Mouse (Mus musculus) hindbrain, embryonic 15.5 days (tissue): Measurements from ENCODE around the gene Tfe3. TPM values are rescaled to one million over a fixed set of nuclear protein-coding genes. Genes with fewer than 3 reads are reported as not detected.

Experiments
- ATAC-seq: fragments of 200-750 bp; cut with Nextera tagmentation; 2 replicates; pipeline ENCODE4 v1.8.0; 2017; ENCODE audit warnings: low read depth, moderate number of reproducible peaks, moderate TSS enrichment; ENCODE audit not compliant: low FRiP score
- H3K27ac ChIP-seq: fragments of 300-500 bp; sonication (generic); replicated peaks from 2 replicates; pipeline ENCODE4 v1.5.1; 2015; ENCODE audit warnings: mild to moderate bottlenecking, inconsistent platforms
- H3K27me3 ChIP-seq: fragments of 300-500 bp; sonication (generic); 2 replicates; pipeline ENCODE4 v1.6.1; 2015; ENCODE audit warnings: control low read depth, inconsistent platforms
- H3K36me3 ChIP-seq: fragments of 300-500 bp; sonication (generic); 2 replicates; pipeline ENCODE4 v1.6.1; 2015; ENCODE audit warnings: control low read depth, inconsistent platforms
- H3K4me1 ChIP-seq: fragments of 300-500 bp; sonication (generic); replicated peaks from 2 replicates; pipeline ENCODE4 v1.6.1; 2015; ENCODE audit warnings: control low read depth, inconsistent platforms
- H3K4me2 ChIP-seq: fragments of 300-500 bp; sonication (generic); 2 replicates; pipeline ENCODE4 v1.6.1; 2015; ENCODE audit warnings: moderate library complexity, mild to moderate bottlenecking, inconsistent platforms
- H3K4me3 ChIP-seq: fragments of 300-500 bp; sonication (generic); 2 replicates; pipeline ENCODE4 v1.5.1; 2015; ENCODE audit warnings: mild to moderate bottlenecking, inconsistent platforms
- H3K9ac ChIP-seq: fragments of 300-500 bp; sonication (generic); 2 replicates; pipeline ENCODE4 v1.6.1; 2015; ENCODE audit warnings: inconsistent platforms
- H3K9me3 ChIP-seq: fragments of 300-500 bp; sonication (generic); 2 replicates; pipeline ENCODE4 v1.6.1; 2016; ENCODE audit warnings: control low read depth, inconsistent platforms
- WGBS: fragments of 180-500 bp; shearing (Covaris S2); methylation state at CpG from one replicate; pipeline ENCODE4 v1.1.7; 2015; 5-methylcytosine and 5-hydroxymethylcytosine counted together
- polyA plus RNA-seq: library from polyadenylated mRNA; unstranded; fragments of >200 nt; fragmentation: Nextera tagmentation; extraction: Ambion mirVana; gene quantifications from 2 replicates; pipeline ENCODE4 v1.2.1, GENCODE M21; 2015

Gene Tfe3
- polyA plus RNA-seq, 1 experiment from 2014 or later, result 25.5 TPM

DNA sequence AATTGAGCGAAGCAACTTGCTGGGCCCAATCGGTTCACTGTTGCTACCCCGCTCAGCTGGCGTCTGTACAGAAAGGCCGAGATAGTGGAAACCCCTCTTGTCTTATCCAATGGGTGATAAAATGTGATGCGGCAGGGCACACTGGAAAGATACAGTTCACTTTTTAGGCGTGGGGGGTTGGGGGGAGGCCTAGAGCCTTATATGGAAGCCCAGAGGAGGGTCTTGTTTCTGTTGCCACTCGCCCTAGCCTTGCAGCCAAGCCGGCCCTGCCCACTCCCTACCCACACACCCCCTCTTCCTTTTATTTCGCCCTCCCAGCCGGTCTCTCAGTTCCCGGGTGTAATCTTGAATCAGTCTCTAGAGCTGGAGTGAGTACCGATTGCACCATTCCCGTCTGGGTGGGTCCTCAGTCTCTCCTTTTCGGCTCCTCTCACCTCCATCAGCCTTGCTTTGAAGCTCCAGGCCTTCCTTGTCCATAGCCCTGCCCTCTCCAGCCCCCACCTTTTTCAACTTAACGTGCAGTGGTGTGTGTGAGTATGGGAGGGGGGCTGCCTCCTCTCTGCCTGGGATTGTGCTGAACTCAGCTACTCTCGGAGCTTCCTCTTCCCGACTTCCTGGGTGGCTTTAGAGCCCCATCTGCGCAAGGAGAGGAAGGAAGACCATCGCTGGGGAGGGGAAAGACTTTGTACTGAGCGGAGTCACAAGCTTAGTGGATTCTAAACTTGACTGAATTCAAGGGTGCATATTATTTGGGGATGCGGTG, 1.5 kb downstream of the Tfe3 start:
- ATAC-seq, result peak; percentile 27; the same call in 1 of the 2 replicates
- peak overlapping the region; percentile 30; the same call in 1 of the 2 replicates for H3K27ac ChIP-seq
- peak overlapping the region; percentile 62 for H3K9ac ChIP-seq
- H3K4me3 ChIP-seq, result peak overlapping the region; percentile 69
- peaks cover 28% of the 10 kb centered on the region for H3K4me1 ChIP-seq
- peak overlapping the region; percentile 67 for H3K4me2 ChIP-seq
- WGBS, result 15% methylated on average over 22 of the region's 22 CpGs
- no peaks in the 10 kb centered on the region for H3K9me3 ChIP-seq
- no peaks in the 10 kb centered on the region for H3K27me3 ChIP-seq
- peaks cover 22% of the 10 kb centered on the region for H3K36me3 ChIP-seq

DNA sequence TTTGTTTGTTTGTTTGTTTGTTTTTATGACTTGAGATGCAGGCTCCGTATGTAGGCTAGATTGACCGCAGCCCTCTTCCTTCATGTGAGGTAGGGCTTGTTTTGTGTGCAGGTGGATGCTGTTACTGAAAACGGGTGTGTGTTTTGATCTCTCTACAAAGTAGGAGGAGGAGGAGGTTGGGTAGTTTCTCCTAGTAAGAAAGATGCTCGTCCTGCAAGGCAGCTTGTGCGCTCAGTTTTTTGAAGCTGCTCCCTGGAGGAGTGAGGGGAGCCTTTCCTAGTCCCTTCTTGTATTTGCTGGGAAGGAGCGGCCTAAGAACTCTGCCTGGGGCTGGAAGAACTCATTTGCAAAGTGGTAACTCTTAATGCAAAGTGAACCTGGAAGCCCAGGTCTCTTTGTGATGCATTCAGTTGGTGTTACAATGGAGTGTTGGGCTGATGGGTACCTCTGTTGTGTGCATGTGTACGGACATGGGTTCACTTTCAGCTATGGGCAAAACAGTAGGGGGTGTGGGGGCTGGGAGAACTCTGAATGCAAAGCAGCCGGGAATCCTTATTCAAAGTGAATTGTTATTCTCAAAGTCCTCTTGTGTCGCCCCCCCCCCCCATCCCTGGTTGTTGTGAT, 2.4 kb downstream of the Tfe3 start:
- Histone ChIP-seq H3K4me1 (peaks cover 28% of the 10 kb centered on the region), H3K4me3 (peak overlapping the region; percentile 69), H3K27ac (no peak overlapping the region), H3K36me3 (peaks cover 22% of the 10 kb centered on the region), H3K9me3 (no peaks in the 10 kb centered on the region), H3K27me3 (no peaks in the 10 kb centered on the region), H3K4me2 (peak overlapping the region; percentile 67), H3K9ac (0 out of 2 replicates have a peak overlapping the region, but pooled peaks have one; percentile 33)
- ATAC-seq, result no peak
- 17% methylated on average over 9 of the region's 9 CpGs for WGBS

DNA sequence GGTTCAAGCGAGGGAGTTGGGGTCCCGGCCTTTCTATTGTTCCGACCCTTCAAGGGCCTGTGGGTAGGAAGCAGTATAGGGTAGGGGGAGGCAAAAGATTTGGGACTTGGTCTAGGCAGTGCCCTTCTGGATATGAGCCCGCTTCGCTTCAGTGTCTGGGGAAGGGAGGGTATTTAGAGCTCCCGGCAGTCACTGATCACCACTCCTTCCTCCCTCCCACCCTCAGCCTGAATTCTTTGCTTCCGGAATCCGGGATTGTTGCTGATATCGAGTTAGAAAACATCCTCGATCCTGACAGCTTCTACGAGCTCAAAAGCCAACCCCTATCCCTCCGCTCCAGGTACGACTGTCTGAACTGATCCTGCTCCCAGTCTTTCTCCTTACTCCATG, 2.9 kb downstream of the Tfe3 start:
- Histone ChIP-seq H3K27me3 (no peaks in the 10 kb centered on the region), H3K9me3 (no peaks in the 10 kb centered on the region), H3K4me1 (peaks cover 28% of the 10 kb centered on the region), H3K9ac (peak overlapping the region; percentile 33), H3K27ac (no peak overlapping the region), H3K4me2 (peak overlapping the region; percentile 67), H3K4me3 (peak overlapping the region; percentile 69), H3K36me3 (peaks cover 22% of the 10 kb centered on the region)
- 31% methylated on average over 13 of the region's 13 CpGs for WGBS
- no peak for ATAC-seq

DNA sequence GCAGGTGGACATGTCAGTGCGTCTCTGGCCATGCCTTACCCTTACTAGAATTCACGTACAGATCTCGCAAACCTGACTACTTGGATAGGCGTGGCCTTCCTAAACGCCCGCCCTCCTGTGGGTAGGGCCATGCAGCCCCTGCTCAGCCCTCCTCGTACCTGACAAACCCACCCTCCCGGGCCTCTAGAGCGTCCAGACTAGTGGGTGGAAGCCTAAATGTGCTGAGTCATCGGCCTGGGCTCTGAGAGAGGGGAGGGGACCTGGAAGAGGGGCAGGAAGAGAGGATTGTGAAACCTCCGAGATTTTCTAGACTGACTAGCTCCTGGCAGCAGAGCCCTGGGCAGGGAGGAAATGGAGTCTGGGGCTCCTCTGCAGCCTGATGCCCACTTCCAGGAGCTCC, 3.4 kb downstream of the Tfe3 start:
- WGBS, result 20% methylated on average over 11 of the region's 11 CpGs
- ATAC-seq, result peak; percentile 17; the same call in 1 of the 2 replicates

DNA sequence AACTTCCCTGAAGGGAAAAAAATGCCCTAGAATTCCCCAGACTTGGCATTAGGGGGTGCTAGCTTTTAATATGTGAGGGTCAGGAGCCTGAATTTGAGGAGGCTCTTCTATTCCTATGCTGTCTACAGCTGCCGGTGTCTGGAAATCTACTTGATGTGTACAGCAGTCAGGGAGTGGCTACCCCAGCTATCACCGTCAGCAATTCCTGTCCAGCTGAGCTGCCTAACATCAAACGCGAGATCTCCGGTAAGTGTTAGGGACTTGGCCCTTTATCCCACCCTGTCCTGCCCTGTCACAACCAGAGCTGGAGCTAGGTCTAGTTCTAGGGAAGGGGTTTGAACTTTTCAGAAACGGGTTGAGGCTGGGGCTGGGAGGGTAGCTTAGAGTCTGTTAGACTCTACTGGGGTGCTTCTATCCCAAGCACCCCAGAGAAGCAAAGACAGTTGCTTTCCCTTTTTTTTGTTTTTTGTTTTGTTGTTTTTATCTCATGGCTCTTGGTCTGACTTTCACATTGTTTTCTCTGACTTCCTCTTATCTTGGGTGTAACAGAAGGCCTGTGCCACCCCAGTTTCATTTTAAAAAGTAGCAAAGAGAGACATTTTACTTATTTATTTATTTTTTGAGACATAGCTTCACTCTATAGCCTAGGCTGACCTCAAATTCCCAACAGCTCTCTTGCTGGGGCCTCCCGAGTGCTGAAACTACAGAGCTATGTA, 7.1 kb downstream of the Tfe3 start:
- H3K4me2 ChIP-seq, result no peak overlapping the region
- WGBS, result 88% methylated on average over 7 of the region's 7 CpGs
- no peak overlapping the region for H3K9ac ChIP-seq
- H3K9me3 ChIP-seq, result no peaks in the 10 kb centered on the region
- peaks cover 22% of the 10 kb centered on the region for H3K36me3 ChIP-seq
- peaks cover 18% of the 10 kb centered on the region for H3K4me1 ChIP-seq
- H3K27me3 ChIP-seq, result no peaks in the 10 kb centered on the region
- no peak overlapping the region for H3K27ac ChIP-seq
- no peak for ATAC-seq
- no peak overlapping the region for H3K4me3 ChIP-seq

More for the DNA sequence above, 3.4 kb downstream of the Tfe3 start:
- Histone ChIP-seq H3K9ac (peak overlapping the region; percentile 33), H3K36me3 (peaks cover 22% of the 10 kb centered on the region), H3K27ac (no peak overlapping the region), H3K4me1 (peaks cover 28% of the 10 kb centered on the region), H3K4me2 (peak overlapping the region; percentile 67), H3K4me3 (peak overlapping the region; percentile 69), H3K9me3 (no peaks in the 10 kb centered on the region), H3K27me3 (no peaks in the 10 kb centered on the region)

DNA sequence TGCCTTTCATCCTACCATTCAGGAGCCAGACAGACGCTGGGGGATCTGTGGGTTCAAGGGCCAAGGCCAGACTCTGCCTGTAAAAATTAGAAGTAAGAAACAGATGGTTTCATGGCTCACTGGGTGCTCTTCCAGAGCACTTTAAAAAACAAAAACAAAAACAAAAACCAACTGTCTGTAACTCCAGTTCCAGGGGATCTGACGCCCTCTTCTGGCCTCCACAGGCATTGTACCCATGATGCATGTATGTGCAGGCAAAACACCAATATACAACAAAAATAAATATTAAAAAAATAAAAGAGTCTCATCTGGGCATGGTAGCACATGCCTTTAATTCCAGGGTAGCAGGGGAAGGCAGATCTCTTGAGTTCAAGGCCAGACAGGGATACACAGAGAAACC, 10.4 kb downstream of the Tfe3 start:
- Histone ChIP-seq H3K9ac (no peak overlapping the region), H3K27me3 (no peaks in the 10 kb centered on the region), H3K9me3 (no peaks in the 10 kb centered on the region), H3K27ac (no peak overlapping the region), H3K4me3 (no peak overlapping the region), H3K4me1 (no peaks in the 10 kb centered on the region), H3K36me3 (0 out of 2 replicates have a peak, but pooled peaks cover 8% of the 10 kb centered on the region), H3K4me2 (no peak overlapping the region)
- WGBS, result 47% methylated on average over 2 of the region's 2 CpGs
- no peak for ATAC-seq

DNA sequence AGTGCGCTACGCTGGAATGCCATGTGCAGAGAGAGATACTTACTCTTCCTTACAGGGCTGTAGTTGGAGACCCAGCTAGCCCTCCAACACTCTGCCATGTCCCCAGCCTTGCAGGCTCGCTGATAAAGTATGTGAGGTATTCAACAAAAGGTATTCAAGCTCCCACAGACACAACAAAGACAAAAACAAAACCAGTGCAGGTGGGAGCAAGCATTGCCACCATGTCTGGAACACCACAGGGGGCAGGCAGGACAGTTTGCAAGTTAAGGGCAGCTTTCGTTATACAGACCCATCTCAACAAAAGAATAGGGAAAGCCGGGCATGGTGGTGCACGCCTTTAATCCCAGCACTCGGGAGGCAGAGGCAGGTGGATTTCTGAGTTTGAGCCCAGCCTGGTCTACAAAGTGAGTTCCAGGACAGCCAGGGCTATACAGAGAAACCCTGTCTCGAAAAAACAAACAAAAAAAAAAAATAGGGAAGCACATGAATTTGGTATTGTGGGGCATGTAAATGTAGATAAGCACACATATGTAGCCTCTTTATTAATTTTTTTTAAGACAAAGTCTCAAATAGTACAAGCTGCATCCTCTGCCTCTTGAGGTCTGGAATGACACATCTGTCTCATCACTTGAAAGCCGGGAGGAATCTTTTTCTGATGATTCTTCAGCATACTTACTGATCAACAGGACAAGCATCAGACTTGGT, 13.3 kb downstream of the Tfe3 start:
- H3K9ac ChIP-seq, result no peak overlapping the region
- no peaks in the 10 kb centered on the region for H3K9me3 ChIP-seq
- no peaks in the 10 kb centered on the region for H3K36me3 ChIP-seq
- H3K27me3 ChIP-seq, result no peaks in the 10 kb centered on the region
- 72% methylated on average over 9 of the region's 9 CpGs for WGBS
- no peak for ATAC-seq
- no peak overlapping the region for H3K4me2 ChIP-seq
- H3K4me1 ChIP-seq, result no peaks in the 10 kb centered on the region
- H3K4me3 ChIP-seq, result no peak overlapping the region
- no peak overlapping the region for H3K27ac ChIP-seq

DNA sequence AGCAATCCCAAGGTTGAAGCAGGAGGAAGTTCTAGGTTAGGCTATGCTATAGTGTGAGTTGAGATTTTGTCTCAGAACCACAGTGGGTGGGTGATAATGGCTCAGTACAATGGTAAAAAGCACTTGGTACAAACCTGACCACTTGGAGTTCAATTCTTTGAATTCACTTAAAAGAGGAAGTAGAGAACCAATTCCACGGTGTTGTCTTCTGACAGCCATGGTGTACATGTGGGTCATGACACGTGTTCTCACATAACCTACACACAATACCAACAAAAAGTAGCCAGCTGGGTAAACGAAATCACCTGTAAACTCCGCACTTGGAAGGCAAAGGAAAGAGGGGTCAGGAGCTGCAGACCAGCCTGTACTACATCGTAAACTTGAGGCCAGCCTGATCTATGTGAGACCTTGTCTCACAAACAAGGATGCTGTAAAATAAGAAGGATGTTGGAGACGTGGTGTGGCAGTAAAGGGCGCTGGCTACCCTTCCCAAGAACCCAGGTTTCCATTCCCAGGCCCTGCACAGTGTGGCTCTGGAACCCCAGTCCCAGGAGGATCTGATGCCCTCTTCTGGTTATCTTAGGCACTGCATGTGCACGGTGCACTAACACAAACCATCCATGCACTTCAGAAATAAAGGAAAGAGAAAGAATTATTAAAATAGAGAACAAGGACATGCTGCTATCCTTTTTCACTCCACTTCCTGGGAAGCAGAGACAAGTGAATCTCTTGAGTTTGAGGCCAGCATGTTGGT, 14.1 kb downstream of the Tfe3 start:
- no peaks in the 10 kb centered on the region for H3K4me1 ChIP-seq
- ATAC-seq, result peak; percentile 59; the same call in 1 of the 2 replicates
- no peaks in the 10 kb centered on the region for H3K9me3 ChIP-seq
- no peaks in the 10 kb centered on the region for H3K27me3 ChIP-seq
- no peaks in the 10 kb centered on the region for H3K36me3 ChIP-seq
- H3K4me2 ChIP-seq, result no peak overlapping the region
- WGBS, result 49% methylated on average over 8 of the region's 8 CpGs
- no peak overlapping the region for H3K9ac ChIP-seq
- no peak overlapping the region for H3K4me3 ChIP-seq
- H3K27ac ChIP-seq, result no peak overlapping the region

DNA sequence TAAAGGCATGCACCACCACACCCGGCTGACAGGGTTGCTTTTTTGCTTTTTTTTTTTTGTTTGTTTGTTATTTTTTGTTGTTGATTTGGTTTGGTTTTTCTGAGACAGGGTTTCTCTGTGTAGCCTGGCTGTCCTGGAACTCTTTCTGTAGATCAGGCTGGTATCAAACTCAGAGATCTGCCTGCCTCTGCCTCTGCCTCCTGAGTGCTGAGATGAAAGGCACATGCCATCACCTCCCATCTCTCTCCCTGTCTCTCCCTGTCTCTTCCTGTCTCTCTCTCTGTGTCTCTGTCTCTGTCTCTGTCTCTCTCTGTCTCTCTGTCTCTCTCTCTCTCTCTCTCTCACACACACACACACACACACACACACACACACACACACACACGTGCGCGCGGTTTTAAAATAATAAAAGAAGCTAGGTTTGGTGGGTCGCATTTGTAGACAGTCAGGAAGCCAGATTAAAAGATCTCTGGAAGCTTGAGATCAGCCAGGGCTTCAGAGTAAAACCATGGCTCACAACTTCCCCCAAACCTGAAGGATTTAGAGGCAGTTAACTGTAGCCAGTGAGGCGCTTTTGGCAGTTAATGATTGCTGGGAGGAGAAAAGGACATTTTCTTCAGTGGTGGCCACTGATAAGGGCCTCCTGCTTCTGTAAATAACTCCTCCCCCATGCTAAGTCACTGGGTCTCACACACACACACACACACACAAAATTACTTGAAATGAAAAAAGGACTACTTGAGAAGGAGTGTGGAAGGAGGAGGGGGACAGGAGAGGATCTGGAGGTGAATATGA, 16.3 kb downstream of the Tfe3 start:
- 77% methylated on average over 7 of the region's 7 CpGs for WGBS

DNA sequence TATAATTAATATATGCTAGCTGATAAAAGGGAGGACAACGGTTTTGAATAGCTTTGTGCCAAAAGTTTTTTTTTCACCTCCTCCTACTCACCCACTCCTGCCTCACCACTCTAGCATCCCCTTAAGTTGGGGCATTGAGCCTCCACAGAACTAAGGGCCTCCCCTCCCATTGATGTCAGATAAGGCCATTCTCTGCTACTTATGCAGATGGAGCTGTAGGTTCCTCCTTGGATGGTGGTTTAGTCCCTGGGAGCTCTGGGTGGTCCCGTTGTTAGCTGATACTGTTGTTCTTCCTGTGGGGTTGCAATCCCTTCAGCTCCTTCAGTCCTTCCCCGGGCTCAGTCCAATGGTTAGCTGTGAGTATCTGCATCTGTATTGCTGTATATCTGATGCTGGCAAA, 16.9 kb downstream of the Tfe3 start:
- no peak overlapping the region for H3K27ac ChIP-seq
- H3K9me3 ChIP-seq, result no peaks in the 10 kb centered on the region
- no peak for ATAC-seq
- whole genome bisulfite sequencing, result 27% methylated on average over 3 of the region's 3 CpGs
- no peaks in the 10 kb centered on the region for H3K27me3 ChIP-seq
- H3K9ac ChIP-seq, result no peak overlapping the region
- no peaks in the 10 kb centered on the region for H3K4me1 ChIP-seq
- H3K36me3 ChIP-seq, result no peaks in the 10 kb centered on the region
- H3K4me2 ChIP-seq, result no peak overlapping the region
- H3K4me3 ChIP-seq, result no peak overlapping the region

More for the DNA sequence above, 16.3 kb downstream of the Tfe3 start:
- Histone ChIP-seq H3K36me3 (no peaks in the 10 kb centered on the region), H3K9ac (no peak overlapping the region), H3K27me3 (no peaks in the 10 kb centered on the region), H3K4me3 (no peak overlapping the region), H3K4me2 (no peak overlapping the region), H3K27ac (no peak overlapping the region), H3K9me3 (no peaks in the 10 kb centered on the region), H3K4me1 (no peaks in the 10 kb centered on the region)
- no peak for ATAC-seq
